Mouse (Mus musculus) cerebellum, postnatal 4 days (tissue): ENCODE measurements around the gene Porcn.

Source experiments
- DNase-seq, 2 experiments: peaks; one replicate each; pipeline ENCODE4 v3.0.0; 2022; ENCODE audit warnings: low spot score in 2 of 2, mixed read lengths in 1 of 2

Porcn gene

GRCm38 (mm10) chrX:8206015-8206693, at the start of gene Porcn:
TSS of gene Porcn (minus strand) at chrX:8206525.
- DNase-seq = peak; percentile 54 to 79

DNA sequence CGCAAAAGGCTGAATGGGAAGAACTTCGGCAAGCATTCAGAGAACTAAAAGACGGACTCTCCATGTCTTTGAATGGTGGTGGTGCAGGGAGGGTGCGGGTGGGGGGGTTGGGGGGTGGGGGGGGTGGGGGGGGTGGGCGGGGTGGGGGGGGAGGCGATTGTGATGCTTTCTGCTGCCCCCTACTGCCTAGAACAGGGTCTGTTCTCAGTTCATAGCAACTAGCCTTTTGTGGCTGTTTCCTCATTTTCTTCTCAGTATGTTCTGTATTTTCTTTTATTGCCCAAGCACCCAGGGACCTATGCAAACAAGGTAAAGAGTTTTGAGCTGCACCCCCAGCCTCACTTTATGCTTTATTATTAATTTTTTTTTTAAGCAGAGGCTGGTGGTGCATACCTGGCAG, 49.5 kb upstream of the Porcn start:
- DNase-seq = no peak

DNA sequence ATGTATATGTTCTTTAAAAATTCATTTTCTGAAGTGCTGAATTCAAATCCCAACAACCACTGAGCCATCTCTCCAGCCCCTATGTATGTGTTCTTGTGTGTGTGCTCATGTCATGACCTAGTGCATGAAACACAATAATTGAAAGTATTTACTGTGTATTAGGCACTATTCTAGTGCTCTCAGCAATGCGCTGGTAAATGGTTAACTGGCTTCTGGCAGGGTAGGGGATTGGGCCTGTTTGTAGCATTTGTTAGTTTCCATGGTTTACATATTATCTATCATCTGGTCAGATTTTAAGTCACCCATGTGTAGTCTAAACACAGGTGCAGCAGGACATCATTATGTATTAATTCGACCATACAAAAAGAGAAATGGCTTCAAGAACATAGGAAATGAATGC, 47.4 kb upstream of the Porcn start:
- DNase-seq = no peak

GRCm38 (mm10) chrX:8252334-8253285, 46.3 kb upstream of the Porcn start, which contains the start of gene Ftsj1:
TSS of gene Ftsj1 (minus strand) at chrX:8252406.
- DNase-seq = peak; percentile 24 to 62

GRCm38 (mm10) chrX:8251789-8252333, 45.5 kb upstream of the Porcn start:
- DNase-seq = no peak

DNA sequence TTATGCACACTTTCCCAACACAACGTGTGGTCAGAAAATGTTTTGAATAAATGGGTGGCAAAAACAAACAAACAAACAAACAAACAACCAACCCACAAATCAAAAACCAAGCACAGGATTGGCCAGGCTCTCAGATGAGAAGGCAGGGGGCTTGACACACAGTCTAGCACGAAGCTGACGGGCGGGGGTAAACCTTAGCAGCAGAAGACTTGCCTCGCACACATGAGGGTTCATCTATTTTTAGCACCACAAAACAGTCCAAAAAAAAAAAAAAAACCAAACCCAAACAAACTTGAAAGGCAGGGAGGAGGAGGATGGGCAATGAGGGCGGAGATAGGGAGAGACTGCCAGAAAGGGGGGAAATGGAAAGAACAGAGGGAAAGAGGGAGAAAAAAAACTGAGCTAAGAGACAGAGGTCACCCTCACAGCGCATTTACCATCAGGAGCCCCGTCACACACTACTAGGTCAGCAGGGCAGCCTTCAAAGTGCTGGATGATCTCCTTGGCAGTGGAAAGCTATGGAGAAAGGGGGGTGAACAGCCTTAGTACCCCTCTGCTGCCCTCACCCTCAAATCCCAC, 42.3 kb upstream of the Porcn start:
- DNase-seq = no peak

DNA sequence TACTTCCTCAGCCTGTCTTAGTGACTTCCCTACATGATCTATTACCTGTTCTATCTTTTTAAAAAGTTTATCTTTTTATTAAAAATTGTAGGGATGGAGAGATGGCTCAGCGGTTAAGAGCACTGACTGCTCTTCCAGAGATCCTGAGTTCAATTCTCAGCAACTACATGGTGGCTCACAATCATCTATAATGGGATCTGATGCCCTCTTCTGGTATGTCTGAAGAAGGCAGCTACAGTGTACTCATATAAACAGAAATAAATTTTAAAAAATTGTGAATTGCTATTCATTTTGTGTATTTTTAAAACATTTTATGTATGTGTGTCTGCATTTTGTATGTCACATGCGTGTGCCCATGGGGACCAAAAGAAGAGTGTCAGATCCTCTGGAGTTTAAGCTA, 41.4 kb upstream of the Porcn start:
- DNase-seq = no peak

DNA sequence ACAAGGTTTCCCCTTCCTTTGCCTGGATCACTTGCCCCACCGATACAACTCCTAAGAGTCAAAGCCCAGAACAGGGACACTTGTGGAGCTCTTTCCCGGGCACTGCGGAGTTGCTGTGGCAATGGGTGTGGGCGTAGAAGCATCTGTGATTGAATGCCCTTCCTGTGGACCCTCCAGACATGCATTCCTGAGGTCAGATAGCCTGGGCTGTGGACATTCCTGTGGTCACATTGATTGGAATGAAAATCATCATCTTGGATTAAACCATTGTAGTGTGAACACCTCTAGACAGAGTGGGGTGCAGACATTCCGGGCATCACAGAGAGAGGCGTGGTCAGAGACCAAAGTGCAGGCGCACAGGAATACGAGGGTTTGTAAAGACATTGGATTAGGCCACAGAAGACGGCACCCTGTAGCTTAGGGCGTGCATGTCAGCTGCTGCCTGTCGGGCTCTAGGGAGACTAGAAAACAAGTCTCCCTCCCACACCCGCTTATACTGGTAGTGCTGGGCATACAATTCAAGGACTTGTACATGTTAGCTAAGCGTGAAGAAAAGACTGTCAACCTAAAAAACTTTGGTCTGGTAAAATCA, 32.6 kb upstream of the Porcn start:
- no peak for DNase-seq

GRCm38 (mm10) chrX:8236704-8237103, 30.4 kb upstream of the Porcn start:
- DNase-seq = no peak

GRCm38 (mm10) chrX:8233602-8234001, 27.3 kb upstream of the Porcn start:
- DNase-seq = no peak

GRCm38 (mm10) chrX:8230272-8230671, 23.9 kb upstream of the Porcn start:
- DNase-seq = no peak

- no peak for DNase-seq
Measured at GRCm38 (mm10) chrX:8223473-8223872, 17.1 kb upstream of the Porcn start.

DNA sequence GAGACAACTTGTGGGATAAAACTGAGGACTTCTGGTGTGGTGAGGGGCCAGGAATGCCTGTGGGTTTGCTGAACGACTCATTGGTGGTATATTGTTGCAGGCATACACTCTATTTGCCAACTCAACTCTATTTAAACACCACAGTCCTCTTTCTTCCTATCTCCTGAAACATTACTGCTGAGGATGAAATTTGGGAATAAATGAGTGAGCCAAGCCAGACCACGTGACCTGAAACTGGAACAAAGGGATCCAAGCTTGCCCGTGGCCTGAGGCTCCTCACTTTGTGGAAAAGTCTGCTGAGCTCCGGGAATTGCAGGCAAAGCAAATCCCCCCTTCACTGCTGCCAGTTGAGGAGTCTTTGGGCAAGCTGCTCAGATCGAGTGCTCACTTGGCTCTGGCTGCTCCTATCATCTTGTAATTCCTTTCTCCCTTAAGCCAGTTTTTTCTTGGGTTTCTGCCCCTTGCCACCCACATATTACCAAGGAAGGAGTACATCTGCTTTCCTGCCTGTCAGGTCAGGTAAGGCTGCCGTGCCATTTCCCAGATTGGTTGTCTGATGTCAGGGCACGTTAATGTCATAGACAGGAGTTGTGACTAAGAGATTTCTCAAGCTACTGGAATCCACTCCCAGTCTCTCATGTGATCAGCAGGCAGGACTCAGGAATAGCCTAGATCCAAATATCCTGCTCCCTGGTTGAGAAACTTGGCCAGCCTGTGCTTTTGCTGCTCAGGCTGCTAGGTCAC, 16.5 kb upstream of the Porcn start:
- DNase-seq = no peak

DNA sequence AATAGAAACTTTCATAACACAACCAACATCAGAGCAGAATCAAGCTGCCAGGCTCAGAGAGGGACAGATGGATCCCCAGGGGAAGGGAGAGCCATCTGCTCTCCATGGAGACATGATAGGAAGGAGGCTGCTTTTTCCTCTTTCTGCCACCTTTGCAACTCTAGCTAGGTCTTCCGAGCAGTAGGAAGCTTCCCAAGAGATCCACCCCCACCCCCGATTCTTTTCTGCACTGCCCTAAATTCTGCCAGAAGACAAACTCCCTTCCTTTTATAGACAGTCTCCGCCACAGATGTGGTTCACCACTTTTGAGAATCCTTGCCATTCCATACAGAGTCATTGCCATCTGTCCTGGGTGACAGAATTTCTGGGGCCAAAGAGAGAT, 16.0 kb upstream of the Porcn start:
- no peak for DNase-seq

DNA sequence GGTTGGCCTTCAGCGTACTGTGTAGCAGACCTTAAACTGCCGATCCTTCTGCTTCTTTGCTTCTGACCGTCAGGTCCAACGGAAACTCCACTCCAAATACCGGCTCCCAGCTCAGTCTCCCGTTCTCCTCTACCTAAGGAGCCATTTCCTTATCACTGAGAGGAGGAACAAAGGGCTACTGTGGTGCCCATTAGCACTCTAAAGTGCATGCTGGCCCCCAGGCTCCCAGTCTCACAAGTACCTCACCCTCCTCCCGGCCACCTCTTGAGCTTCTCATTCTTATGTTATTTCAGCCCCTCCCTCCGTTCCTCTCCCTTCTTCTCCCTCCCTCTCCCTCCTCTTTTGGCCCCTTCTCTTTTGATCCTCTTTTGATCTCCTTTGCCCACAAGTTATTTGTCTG, 13.3 kb upstream of the Porcn start:
- no peak for DNase-seq

DNA sequence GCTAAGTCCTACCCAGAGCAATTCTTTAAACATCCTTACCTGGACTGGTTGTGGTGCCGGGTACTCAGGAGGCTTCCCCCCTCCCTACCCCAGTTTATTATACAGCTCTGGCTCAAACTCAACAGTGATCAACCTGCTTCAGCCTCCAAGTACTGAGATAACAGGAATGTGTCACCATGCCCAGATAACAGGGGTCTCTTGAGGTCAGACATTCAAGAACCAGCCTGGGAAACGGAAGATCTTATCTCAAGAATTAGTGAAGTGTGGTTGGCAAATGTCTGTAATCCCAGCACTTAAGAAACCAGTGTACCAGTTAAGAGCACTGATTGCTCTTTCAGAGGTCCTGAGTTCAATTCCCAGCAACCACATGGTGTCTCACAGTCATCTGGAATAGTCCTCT, 11.8 kb upstream of the Porcn start:
- DNase-seq = no peak

- DNase-seq = no peak
Measured at GRCm38 (mm10) chrX:8217383-8217782, 11.1 kb upstream of the Porcn start.

DNA sequence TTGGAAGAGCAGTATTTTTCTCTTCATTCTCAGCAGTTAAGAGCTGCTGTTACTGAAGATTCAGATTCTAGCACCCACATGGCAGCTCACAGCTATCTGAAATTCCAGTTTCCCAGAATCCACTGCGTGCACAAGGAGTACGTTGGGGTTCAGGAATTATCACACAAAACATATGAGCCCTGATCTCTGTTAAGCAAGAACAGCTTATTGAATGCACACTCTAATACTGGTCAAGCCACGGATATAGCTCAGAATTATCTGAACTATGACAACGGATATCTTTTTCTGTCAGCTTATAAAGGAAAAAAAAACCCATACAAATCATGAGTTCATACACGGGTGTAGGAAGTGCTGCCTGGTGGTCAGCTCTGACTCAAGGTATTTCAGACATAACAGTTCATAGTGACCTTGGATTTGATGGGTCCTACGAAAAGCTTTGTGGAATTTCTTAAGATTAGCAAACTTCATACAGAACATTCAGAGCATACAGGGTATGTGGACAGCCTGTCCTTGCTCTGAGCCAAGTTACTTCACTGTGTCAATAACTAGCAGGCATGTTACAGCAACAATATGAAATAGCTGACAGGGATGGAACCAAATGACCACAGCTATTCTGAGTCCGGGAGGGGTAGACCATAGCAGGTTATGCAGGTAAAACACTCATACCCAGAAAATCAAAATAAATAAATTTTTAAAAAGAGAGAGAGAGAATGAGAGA, 5.3 kb upstream of the Porcn start:
- no peak for DNase-seq

DNA sequence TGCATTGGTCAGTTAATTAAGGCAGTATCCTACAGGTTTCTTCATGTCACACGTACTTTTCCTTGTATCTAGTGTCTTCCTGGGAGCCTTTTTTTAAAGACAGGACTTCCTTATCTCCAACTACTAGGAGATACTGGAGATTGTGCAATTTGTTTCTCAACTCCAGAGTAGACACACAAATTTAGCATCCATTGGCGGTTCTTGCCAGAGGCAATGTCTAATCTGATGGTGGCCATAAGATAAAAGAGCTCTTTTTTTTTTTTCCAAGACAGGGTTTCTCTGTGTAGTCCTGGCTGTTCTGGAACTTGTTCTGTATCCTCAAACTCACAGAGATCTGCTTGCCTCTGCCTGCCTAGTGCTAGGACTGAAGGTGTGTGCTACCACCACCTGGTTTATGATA, 3.4 kb upstream of the Porcn start:
- no peak for DNase-seq

- DNase-seq = no peak
Measured at GRCm38 (mm10) chrX:8207224-8207623, 899 bp upstream of the Porcn start.
